Mouse (Mus musculus): ENCODE measurements around the gene Spin2d. TPM values are rescaled to one million over a fixed set of nuclear protein-coding genes. Genes with fewer than 3 reads are reported as not detected.
"Not testable (repeated sequence)": the region's sequence is repeated elsewhere in the genome, so short reads cannot be mapped to it uniquely, and the experiment has no call there.

Gene Spin2d
- not detected in 2 replicates for polyA plus RNA-seq (2015; fragmentation: Nextera tagmentation; extraction: Ambion mirVana)

DNA sequence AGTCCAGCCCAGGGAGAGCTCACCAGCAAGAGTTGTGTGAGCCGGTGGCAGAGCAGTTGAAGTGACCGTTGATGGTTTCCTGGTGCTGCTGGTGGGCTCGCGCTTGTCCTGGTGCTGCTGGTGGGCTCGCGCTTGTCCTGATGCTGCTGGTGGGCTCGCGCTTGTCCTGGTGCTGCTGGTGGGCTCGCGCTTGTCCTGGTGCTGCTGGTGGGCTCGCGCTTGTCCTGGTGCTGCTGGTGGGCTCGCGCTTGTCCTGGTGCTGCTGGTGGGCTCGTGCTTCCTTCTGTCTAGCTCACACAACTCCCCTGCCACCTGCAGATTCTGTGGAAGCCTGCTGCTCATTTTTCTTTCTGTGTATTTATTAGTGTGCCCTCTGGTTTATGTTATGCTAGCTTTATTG is at the start of gene Spin2d:
Gene Spin2d, minus strand, starts transcription at position 101 of the 400 bp plus-strand sequence.
- ATAC-seq (ENCODE audit: low read depth), result not testable (repeated sequence)

DNA sequence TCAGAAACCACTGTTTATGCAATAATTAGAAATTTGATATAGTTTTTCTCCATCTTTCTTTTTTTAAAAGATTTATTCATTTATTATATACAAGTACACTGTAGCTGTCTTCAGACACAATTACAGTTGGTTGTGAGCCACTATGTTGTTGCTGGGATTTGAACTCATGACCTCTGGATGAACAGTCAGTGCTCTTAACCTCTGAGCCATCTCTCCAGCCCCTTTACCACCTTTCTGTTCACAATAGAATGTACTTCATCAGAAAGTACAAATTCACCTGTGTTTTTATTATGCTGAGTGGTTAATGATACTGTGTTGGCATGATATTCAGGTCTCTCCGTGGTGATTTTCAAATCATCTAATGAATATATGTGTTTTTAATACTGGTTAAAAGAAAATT is 48.6 kb upstream of the Spin2d start:
- Histone ChIP-seq H3K4me2 (no peak overlapping the region), H3K36me3 (no peaks in the 10 kb centered on the region), H3K9ac (no peak overlapping the region), H3K27me3 (no peaks in the 10 kb centered on the region), H3K27ac (replicated peaks) (no peak overlapping the region), H3K4me3 (no peak overlapping the region), H3K9me3 (no peaks in the 10 kb centered on the region), H3K4me1 (replicated peaks) (peaks cover 8% of the 10 kb centered on the region)
- 57% methylated on average over 1 of the region's 1 CpGs for WGBS
- ATAC-seq (ENCODE audit: low read depth), result no peak

More for the DNA sequence above, at the start of gene Spin2d:
- H3K4me1 ChIP-seq (replicated peaks); H3K9ac ChIP-seq; H3K27ac ChIP-seq (replicated peaks); H3K9me3 ChIP-seq; H3K36me3 ChIP-seq; H3K27me3 ChIP-seq; H3K4me3 ChIP-seq; H3K4me2 ChIP-seq: not testable (repeated sequence)
- WGBS, result 97% methylated on average over 4 of the region's 15 CpGs

DNA sequence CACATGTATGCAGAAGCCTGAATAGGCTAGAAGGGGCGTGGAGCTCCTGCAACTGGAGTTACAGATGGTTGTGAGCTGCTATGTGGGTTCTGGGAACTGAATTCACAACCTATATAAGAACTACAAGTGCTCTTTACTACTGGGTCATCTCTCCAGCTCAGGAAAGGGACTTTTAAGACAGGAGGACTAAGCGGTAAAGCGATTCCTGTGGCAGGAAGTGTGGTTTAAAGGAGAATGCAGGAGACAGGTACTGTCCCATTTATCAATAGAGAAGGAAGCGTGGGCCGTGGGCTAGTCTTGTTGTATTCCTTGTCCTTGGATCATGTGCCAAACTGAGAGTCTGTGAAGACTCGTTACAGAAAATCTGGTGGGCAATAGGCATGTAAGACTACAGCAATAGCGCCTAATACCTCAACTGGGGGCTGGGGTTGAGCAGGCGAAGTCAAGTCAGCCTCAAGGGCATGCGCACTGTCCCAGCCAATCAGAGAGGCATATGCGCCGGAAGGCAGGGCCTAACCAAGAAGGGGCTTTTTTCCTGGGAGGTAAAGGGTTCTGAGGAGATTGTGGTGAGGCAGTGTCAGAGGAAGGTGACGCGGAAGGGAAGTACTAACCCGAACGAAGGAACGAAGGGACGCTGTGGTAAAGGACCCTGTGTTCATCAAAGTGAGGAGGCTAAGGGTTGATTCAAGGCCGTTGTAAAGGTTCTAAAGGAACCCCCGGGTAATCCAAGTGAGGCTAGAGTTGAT is 37.2 kb upstream of the Spin2d start, which contains the start of gene Xlr4b:
Gene Xlr4b, plus strand, starts transcription at position 515 of the 746 bp plus-strand sequence.
- H3K9ac ChIP-seq; H3K4me1 ChIP-seq (replicated peaks); H3K36me3 ChIP-seq; H3K4me2 ChIP-seq; H3K27ac ChIP-seq (replicated peaks); H3K9me3 ChIP-seq; ATAC-seq (ENCODE audit: low read depth); H3K27me3 ChIP-seq; H3K4me3 ChIP-seq: not testable (repeated sequence)
- 84% methylated on average over 19 of the region's 19 CpGs for WGBS

DNA sequence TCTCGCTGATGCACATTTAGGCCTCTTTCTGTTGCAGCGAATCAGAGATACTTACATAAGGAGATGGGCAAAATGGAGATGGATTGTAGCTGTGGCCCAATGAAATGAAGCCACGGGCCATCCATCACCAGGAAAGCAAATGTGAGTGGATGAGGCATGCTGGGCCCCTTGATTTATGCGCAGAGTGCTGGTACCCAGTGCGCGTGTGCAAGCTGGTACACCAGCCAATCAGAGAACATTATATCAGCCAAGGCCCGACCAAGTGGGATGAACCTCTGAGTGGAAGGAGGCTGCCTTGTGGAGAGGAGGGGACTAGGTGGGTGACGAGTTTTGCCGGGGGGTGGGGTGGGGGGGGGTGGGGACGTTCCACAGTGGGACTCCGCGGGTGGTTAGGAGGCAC is 15.1 kb upstream of the Spin2d start, which contains the start of gene Xlr3b:
Gene Xlr3b, plus strand, starts transcription at position 274 of the 400 bp plus-strand sequence.
- H3K4me2 ChIP-seq; H3K27ac ChIP-seq (replicated peaks); H3K4me1 ChIP-seq (replicated peaks); H3K9ac ChIP-seq; H3K9me3 ChIP-seq; H3K27me3 ChIP-seq; H3K36me3 ChIP-seq; H3K4me3 ChIP-seq: not testable (repeated sequence)
- ATAC-seq (ENCODE audit: low read depth), result peak; percentile 67
- WGBS, result 73% methylated on average over 12 of the region's 12 CpGs

DNA sequence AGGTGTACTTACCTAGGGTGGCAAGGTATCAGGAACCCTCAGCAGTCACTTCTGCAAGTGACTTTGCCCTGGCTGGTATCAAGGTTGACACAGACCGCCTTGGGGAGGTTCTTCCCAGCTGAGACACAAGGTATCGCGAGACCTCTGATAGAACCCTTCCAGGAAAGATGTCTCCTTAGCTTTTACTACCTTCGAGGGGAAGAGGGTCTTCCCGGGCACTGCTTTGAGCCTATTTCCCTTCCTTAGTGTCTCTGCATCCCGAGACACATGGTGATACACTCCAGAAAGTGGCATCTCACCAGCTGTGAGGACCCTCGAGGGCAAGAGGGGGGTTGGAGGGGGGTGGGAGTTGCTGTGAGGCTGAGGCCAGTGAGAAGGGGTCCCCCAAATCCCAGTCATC is 27.4 kb downstream of the Spin2d start, which contains the start of gene DXBay18:
Gene DXBay18, minus strand, starts transcription at position 101 of the 400 bp plus-strand sequence.
- H3K4me3 ChIP-seq; H3K9ac ChIP-seq; H3K4me2 ChIP-seq; H3K36me3 ChIP-seq; H3K4me1 ChIP-seq (replicated peaks); H3K27ac ChIP-seq (replicated peaks); H3K27me3 ChIP-seq; H3K9me3 ChIP-seq; ATAC-seq (ENCODE audit: low read depth): not testable (repeated sequence)
- WGBS, result no CpG with 5 or more reads among the region's 7 CpGs

DNA sequence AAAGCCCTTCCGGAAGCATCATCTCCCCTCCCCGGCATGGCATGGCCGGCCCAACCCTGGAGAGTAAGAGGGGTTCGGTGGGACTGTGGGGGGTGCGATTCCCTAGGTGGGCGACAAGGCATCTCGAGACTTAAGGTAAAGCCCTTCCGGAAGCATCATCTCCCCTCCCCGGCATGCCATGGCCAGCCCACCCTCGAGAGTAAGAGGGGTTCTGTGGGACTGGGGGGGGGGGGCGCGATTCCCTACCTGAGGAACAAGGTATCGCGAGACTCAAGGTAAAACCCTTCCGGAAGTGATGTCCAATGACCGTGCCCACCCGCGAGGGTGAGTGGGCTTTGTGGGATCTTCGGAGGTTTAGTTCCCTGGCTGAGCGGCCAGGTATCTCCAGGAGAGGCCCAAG is 28.3 kb downstream of the Spin2d start, which contains the start of gene Xlr5b:
Gene Xlr5b, plus strand, starts transcription at position 301 of the 400 bp plus-strand sequence.
- no CpG with 5 or more reads among the region's 20 CpGs for WGBS
- not testable (repeated sequence) for H3K9ac ChIP-seq; H3K4me2 ChIP-seq; H3K4me1 ChIP-seq (replicated peaks); ATAC-seq (ENCODE audit: low read depth); H3K27ac ChIP-seq (replicated peaks); H3K4me3 ChIP-seq; H3K27me3 ChIP-seq; H3K36me3 ChIP-seq; H3K9me3 ChIP-seq

DNA sequence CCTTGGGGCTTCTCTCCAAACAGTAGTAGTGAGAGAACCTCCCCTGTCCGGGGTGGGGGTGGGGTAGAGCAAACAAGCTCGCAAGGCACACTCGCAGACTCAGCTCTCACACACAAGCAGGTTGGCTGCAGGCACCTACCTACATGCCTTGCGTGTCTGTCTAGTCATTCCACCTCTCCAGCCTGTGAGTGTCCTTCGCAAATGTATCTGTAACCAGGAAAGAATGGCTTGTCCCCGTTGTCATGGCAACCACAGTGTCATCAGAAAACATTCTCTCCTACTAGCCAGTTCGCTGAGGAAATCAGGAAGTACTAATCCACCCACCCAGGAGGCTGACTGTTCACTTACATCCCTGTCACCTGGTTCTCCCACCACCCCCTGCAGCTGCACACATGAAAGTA is 33.6 kb downstream of the Spin2d start:
- not testable (repeated sequence) for H3K27ac ChIP-seq (replicated peaks); H3K4me1 ChIP-seq (replicated peaks); H3K36me3 ChIP-seq; H3K4me3 ChIP-seq; H3K9ac ChIP-seq; H3K9me3 ChIP-seq; H3K27me3 ChIP-seq; H3K4me2 ChIP-seq
- WGBS, result no CpG with 5 or more reads among the region's 7 CpGs
- peak; percentile 67 for ATAC-seq (ENCODE audit: low read depth)

Other genes with a start within 250 kb of the Spin2d start
- gene Zfp185, start 189.7 kb downstream of the Spin2d start, polyA plus RNA-seq (2015; fragmentation: Nextera tagmentation; extraction: Ambion mirVana), result 1.0 and 1.4 TPM in 2 replicates
- not detected in 2 replicates for gene Pnma5, start 139.9 kb downstream of the Spin2d start, polyA plus RNA-seq (2015; fragmentation: Nextera tagmentation; extraction: Ambion mirVana)
- 2.0 and 2.3 TPM in 2 replicates for gene Pnma3, start 112.2 kb downstream of the Spin2d start, polyA plus RNA-seq (2015; fragmentation: Nextera tagmentation; extraction: Ambion mirVana)
- 0.50 and 0.70 TPM in 2 replicates for gene Xlr4a, start 94.5 kb downstream of the Spin2d start, polyA plus RNA-seq (2015; fragmentation: Nextera tagmentation; extraction: Ambion mirVana)
- gene Xlr3a, start 79.9 kb downstream of the Spin2d start, polyA plus RNA-seq (2015; fragmentation: Nextera tagmentation; extraction: Ambion mirVana), result 1.9 and 5.6 TPM in 2 replicates
- 0.32 TPM in 1 of 2 replicates, not detected in the other for gene Gm14685, start 59.9 kb downstream of the Spin2d start, polyA plus RNA-seq (2015; fragmentation: Nextera tagmentation; extraction: Ambion mirVana)
- not detected in 2 replicates for gene Xlr5b, start 28.2 kb downstream of the Spin2d start, polyA plus RNA-seq (2015; fragmentation: Nextera tagmentation; extraction: Ambion mirVana)
- gene DXBay18, start 27.5 kb downstream of the Spin2d start, polyA plus RNA-seq (2015; fragmentation: Nextera tagmentation; extraction: Ambion mirVana), result 0.33 TPM in 1 of 2 replicates, not detected in the other
- gene Xlr3b, start 15.2 kb upstream of the Spin2d start, polyA plus RNA-seq (2015; fragmentation: Nextera tagmentation; extraction: Ambion mirVana), result 21.3 and 22.3 TPM in 2 replicates
- 0.74 and 1.2 TPM in 2 replicates for gene Xlr4b, start 37.3 kb upstream of the Spin2d start, polyA plus RNA-seq (2015; fragmentation: Nextera tagmentation; extraction: Ambion mirVana)
- gene F8a, start 51.3 kb upstream of the Spin2d start, polyA plus RNA-seq (2015; fragmentation: Nextera tagmentation; extraction: Ambion mirVana), result 29.9 and 33.8 TPM in 2 replicates
- 0.69 TPM in 1 of 2 replicates, not detected in the other for gene Xlr4c, start 66.1 kb upstream of the Spin2d start, polyA plus RNA-seq (2015; fragmentation: Nextera tagmentation; extraction: Ambion mirVana)
- 0.57 and 0.65 TPM in 2 replicates for gene Xlr3c, start 88.4 kb upstream of the Spin2d start, polyA plus RNA-seq (2015; fragmentation: Nextera tagmentation; extraction: Ambion mirVana)
- not detected in 2 replicates for gene Xlr5a, start 116.0 kb upstream of the Spin2d start, polyA plus RNA-seq (2015; fragmentation: Nextera tagmentation; extraction: Ambion mirVana)
- gene Xlr5c, start 116.0 kb upstream of the Spin2d start, polyA plus RNA-seq (2015; fragmentation: Nextera tagmentation; extraction: Ambion mirVana), result not detected in 2 replicates
- gene Gm45015, start 159.9 kb upstream of the Spin2d start, polyA plus RNA-seq (2015; fragmentation: Nextera tagmentation; extraction: Ambion mirVana), result not detected in 2 replicates
- gene Zfp275, start 165.6 kb upstream of the Spin2d start, polyA plus RNA-seq (2015; fragmentation: Nextera tagmentation; extraction: Ambion mirVana), result 10.6 and 11.0 TPM in 2 replicates
- not detected in 2 replicates for gene Gm18336, start 221.7 kb upstream of the Spin2d start, polyA plus RNA-seq (2015; fragmentation: Nextera tagmentation; extraction: Ambion mirVana)
- gene Zfp92, start 234.1 kb upstream of the Spin2d start, polyA plus RNA-seq (2015; fragmentation: Nextera tagmentation; extraction: Ambion mirVana), result 0.31 and 0.43 TPM in 2 replicates

Data from neural tube, embryonic 13.5 days (tissue).